Mouse (Mus musculus) CH12F3 (cell line): ENCODE measurements around the gene Iqsec1.

Experiments
- in situ Hi-C: fragments of 300-500 bp; cut with MboI; formaldehyde crosslinking; loops from 2 replicates; pipeline ENCODE4 v1.14.3; 2020; ENCODE audit warnings: low sequenced_read_pairs

Iqsec1 gene

DNA sequence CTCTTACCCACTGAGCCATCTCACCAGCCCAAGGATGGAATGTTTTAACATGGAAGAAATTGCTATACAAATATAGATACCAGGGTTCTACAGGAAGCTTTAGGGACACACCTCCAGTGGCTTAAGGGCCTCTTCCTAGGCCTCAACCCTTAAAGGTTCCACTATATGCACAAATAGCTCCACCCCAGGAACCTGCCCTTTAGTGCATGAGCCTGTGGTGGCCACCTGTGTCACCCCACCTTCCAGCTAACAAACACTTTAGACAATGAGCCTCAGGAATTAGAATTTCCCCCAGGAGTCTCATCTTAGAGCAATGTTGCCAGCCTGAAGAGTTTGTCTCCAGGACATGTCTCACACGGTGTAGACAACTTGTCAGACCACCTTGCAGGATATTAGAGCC lies 96.1 kb downstream of the Iqsec1 start:
- in situ Hi-C loops: no loop called here

- in situ Hi-C loops: no loop called here
Measured at GRCm38 (mm10) chr6:90889356-90890285, 98.9 kb downstream of the Iqsec1 start.

- in situ Hi-C loops: no loop called here
Measured at GRCm38 (mm10) chr6:90887024-90887775, 101.3 kb downstream of the Iqsec1 start.

DNA sequence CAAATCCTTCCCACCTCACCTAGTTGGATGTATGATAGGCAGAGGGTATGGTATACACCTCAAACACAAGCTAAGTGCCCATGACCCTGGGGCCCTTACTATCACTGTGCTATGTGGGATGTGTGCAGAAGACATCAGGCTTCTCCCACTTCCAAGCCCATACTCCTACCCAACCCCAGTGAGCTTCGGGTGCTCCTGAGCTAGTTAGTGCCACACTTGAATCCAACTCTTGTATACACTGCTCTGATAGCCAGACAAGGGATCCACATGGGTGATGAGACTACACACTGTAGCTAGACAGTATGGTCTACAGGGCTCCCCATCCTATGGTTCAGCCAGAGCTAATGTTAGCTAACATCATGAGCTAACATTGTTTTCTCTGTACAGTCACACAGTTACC lies 102.9 kb downstream of the Iqsec1 start:
- in situ Hi-C loops: no loop called here

GRCm38 (mm10) chr6:90884631-90885030 lies 103.9 kb downstream of the Iqsec1 start:
- in situ Hi-C loops: no loop called here

DNA sequence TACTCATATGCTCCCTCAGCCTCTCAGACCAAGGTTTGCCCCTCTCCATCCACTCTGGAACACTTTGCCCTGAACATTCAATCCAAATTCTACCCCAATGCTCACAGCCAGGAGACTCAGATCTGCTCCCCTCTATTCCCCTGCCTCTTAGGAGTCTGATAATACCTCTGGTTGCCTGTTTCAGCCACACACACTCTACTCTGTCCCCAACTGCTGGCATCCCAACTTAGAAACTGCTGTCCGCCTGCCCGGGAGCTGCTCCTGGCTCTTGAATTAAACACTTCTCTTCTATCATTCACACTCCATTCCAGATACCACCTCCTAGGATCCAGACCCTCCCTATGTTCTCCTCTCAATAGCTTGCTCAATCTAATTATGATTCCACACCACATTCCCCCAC lies 107.5 kb downstream of the Iqsec1 start:
- in situ Hi-C loops: no loop called here

GRCm38 (mm10) chr6:90880404-90880803 lies 108.1 kb downstream of the Iqsec1 start:
- in situ Hi-C loops: no loop called here

GRCm38 (mm10) chr6:90871581-90871980 lies 116.9 kb downstream of the Iqsec1 start:
- in situ Hi-C loops: no loop called here

GRCm38 (mm10) chr6:90868033-90868432 lies 120.5 kb downstream of the Iqsec1 start:
- in situ Hi-C loops: no loop called here

GRCm38 (mm10) chr6:90861370-90861769 lies 127.1 kb downstream of the Iqsec1 start:
- in situ Hi-C loops: no loop called here

DNA sequence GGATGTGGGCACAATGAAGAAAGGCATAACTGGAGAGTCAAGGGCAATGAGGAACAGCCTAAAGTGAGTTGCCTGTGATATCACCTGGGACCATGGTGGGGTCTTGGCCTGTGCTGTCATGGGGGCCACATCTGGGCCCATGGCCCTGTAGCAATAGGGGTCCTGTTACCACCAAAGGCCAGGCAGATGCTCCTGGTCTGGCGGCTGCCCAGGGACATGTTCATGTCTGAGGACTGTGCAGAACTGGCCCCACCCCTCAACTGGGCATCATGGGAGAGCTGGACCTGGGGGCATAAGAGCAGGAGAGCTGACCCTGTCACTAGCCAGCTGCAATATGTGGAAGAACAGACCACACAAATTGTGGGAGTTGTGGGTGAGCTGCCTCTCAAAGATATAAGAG lies 130.6 kb downstream of the Iqsec1 start:
- in situ Hi-C loops: no loop called here

DNA sequence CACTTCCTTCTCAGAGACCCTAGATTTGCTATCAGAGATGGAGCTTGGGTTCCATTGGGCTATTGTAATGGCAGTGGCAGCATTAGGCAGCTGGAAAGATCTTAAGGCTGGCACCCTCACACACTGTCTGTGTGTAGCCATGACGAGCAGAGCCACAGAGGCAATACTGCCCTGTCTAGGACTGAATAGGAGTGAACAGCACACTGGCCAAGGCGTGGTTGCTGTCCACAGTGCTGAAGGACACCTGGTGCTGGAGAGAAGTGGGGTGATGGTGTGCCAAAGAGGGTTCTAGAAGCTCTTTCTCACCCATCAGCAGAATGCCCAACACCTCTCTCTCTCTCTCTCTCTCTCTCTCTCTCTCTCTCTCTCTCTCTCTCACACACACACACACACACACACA lies 136.1 kb downstream of the Iqsec1 start:
- in situ Hi-C loops: no loop called here

GRCm38 (mm10) chr6:90848068-90848467 lies 140.4 kb downstream of the Iqsec1 start:
- in situ Hi-C loops: no loop called here

DNA sequence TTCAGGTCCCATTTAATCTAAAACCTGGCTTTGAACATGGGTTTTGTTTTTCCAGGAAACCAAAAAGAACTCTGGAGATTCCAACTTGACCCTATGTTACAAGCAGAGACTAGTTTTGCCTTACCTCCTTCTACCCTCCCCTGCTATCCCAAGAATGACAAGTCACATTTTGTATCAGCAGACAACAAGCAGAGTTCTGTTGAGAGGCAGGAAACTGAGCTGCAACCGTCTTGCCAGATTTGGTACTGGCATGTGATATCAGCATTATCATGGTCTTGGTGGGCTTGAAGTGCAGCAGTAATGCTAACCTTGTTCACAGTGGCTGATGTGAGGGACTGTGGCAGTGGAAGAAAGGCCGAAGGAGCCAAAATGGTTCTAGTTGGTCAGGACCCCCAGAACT lies 141.0 kb downstream of the Iqsec1 start:
- in situ Hi-C loops: no loop called here

GRCm38 (mm10) chr6:90839972-90840371 lies 148.5 kb downstream of the Iqsec1 start:
- in situ Hi-C loops: no loop called here

- in situ Hi-C loops: no loop called here
Measured at GRCm38 (mm10) chr6:90836749-90837148, 151.7 kb downstream of the Iqsec1 start.

DNA sequence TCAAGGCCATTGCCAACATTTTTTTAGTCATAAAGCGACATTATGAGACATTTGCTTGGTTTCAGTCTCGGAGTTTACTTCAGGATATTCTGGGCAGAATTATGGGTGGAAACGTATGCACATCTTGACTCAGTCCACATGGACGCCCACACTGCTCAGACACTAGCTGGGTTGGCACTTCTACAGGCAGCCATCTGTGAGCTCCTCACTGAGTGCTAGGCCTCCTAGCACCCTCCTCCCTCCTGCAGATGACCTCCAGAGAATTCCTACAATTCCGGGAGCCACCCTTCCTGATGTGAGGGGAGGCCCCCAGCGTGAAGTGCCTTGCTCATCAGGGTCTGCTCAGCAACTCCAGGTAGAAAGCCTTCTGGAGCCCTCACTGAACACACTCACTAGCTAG lies 158.9 kb downstream of the Iqsec1 start:
- in situ Hi-C loops: no loop called here

DNA sequence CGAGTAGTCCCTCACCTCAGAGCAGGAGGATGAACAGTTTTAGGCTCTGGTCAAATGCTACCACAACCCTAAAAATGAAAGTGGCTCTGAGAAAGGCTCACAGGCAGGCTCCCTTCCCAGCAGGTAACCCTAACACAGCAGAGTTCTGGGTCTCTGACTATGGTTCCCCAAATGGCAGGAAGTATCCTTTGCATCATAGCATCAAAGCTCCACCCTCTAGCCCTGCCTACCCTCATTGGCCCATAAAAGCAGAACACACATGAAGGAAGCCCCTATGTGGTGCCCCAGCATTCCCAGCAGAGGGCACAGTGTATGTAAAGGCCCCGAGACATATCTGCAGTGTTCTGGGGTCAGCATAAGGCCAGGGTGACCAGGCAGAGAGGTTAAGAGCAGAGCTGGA lies 163.4 kb downstream of the Iqsec1 start:
- in situ Hi-C loops: no loop called here

DNA sequence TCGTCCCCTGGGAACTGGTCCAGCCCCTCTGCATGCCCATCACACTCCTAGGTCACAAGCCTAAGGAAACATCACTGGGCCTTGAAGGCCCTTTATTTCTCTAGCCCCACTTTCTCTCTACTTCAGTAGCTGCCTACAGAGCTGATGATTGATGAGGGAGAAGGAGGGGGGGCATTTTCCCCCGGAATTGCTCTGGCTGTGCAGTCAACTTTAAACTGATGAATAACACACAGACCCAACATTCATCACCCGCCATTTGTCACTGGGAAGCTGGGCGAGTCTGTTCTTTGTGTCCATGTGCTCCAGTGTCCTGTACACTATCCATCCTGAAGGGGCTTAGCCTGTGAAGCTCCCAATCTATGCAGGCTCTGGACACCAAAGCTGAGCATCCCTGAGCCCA lies 165.2 kb downstream of the Iqsec1 start:
- in situ Hi-C loops: no loop called here

- in situ Hi-C loops: no loop called here
Measured at GRCm38 (mm10) chr6:90821916-90822602, 166.4 kb downstream of the Iqsec1 start.

DNA sequence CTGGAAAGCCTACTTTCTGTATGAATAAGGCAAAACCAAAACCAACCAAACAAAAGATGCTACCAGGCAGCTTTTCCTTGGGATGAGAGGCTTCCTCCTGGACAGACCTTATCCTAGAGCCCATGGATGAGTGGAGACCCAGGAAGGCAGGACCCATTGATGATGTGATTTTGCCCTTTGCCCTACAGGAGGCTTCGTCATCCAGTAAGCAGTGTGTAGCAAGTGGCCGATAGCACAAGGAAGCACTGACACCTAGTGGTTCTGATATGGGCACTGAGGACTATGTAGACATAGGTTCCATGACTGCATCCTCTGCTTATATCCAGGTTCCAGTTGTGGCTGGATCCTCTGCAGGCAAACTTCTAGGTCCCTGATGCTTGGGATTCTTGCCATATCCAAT lies 168.6 kb downstream of the Iqsec1 start:
- in situ Hi-C loops: no loop called here
